Mouse (Mus musculus) CH12.LX (cell line): ENCODE measurements around the gene Ulk4. TPM values are rescaled to one million over a fixed set of nuclear protein-coding genes. Genes with fewer than 3 reads are reported as not detected.

ENCODE experiments used
- DNase-seq: peaks from one replicate; pipeline ENCODE4 v3.0.0-alpha.2; 2013; ENCODE audit errors: extremely low read depth
- H3K27ac ChIP-seq: 2 replicates; pipeline ENCODE4 v1.5.1; 2012; ENCODE audit warnings: low read depth, mild to moderate bottlenecking, control low read depth, moderate library complexity; ENCODE audit not compliant: insufficient read depth
- H3K27me3 ChIP-seq: replicated peaks from 2 replicates; pipeline ENCODE3; 2012; ENCODE audit warnings: inconsistent platforms
- H3K36me3 ChIP-seq, 2 experiments: replicated peaks in 1 of 2; 2 replicates each; pipeline versions ENCODE3 to v1.6.1; 2012; ENCODE audit warnings: inconsistent platforms in 1 of 2, low read length in 1 of 2, mild to moderate bottlenecking in 1 of 2, mixed read lengths in 1 of 2, moderate library complexity in 1 of 2; ENCODE audit not compliant: control insufficient read depth in 1 of 2, insufficient read depth in 1 of 2
- H3K4me1 ChIP-seq, 2 experiments: 2 replicates each; pipeline ENCODE4 v1.6.1; 2012; ENCODE audit warnings: inconsistent platforms in 1 of 2, moderate library complexity in 1 of 2; ENCODE audit not compliant: insufficient read depth in 2 of 2, control insufficient read depth in 1 of 2
- H3K4me2 ChIP-seq: 2 replicates; pipeline ENCODE4 v1.6.1; 2012; ENCODE audit warnings: low read depth, mild to moderate bottlenecking, control low read depth; ENCODE audit not compliant: poor library complexity, insufficient read depth, severe bottlenecking
- H3K4me3 ChIP-seq, 3 experiments: fragments of 150-350 bp in 1 of 3; sonication (generic) in 1 of 3; replicated peaks in 1 of 3; 2 replicates each; pipeline versions ENCODE3 to v1.5.1; 2011 to 2012; ENCODE audit warnings: low read depth in 2 of 3, low read length in 2 of 3, mild to moderate bottlenecking in 2 of 3, moderate library complexity in 2 of 3, control low read depth in 1 of 3, improper control_type of control experiment in 1 of 3, inconsistent platforms in 1 of 3, mixed read lengths in 1 of 3; ENCODE audit not compliant: poor library complexity in 1 of 3
- H3K79me2 ChIP-seq: replicated peaks from 2 replicates; pipeline ENCODE4 v1.6.1; 2012; ENCODE audit warnings: mild to moderate bottlenecking, moderate library complexity; ENCODE audit not compliant: control insufficient read depth, poor library complexity, insufficient read depth, severe bottlenecking; ENCODE audit errors: extremely low read depth
- H3K9ac ChIP-seq: 2 replicates; pipeline ENCODE4 v1.6.1; 2012; ENCODE audit warnings: low read depth, mild to moderate bottlenecking, control low read depth, moderate library complexity; ENCODE audit not compliant: insufficient read depth
- H3K9me3 ChIP-seq: replicated peaks from 2 replicates; pipeline ENCODE3; 2012; ENCODE audit warnings: low read length, inconsistent platforms, mixed read lengths
- BHLHE40 ChIP-seq: IDR thresholded peaks from 2 replicates; pipeline ENCODE4 v1.6.1; 2011; ENCODE audit warnings: mild to moderate bottlenecking, low read depth, low read length, improper control_type of control experiment
- CHD2 ChIP-seq: IDR thresholded peaks from 2 replicates; pipeline ENCODE4 v1.6.1; 2011; ENCODE audit warnings: low read length, improper control_type of control experiment
- CTCF ChIP-seq, 2 experiments: IDR thresholded peaks in 1 of 2; conservative IDR thresholded peaks in 1 of 2; 2 replicates each; pipeline ENCODE4 v1.5.1; 2011 to 2012; ENCODE audit warnings: low read depth in 2 of 2, low read length in 2 of 2, improper control_type of control experiment in 1 of 2, inconsistent platforms in 1 of 2, mild to moderate bottlenecking in 1 of 2, moderate library complexity in 1 of 2
- IRF4 ChIP-seq: IDR thresholded peaks from 2 replicates; pipeline ENCODE4 v1.6.1; 2014; ENCODE audit warnings: low read depth, mild to moderate bottlenecking, inconsistent platforms, low read length, improper control_type of control experiment
- KAT2A ChIP-seq: IDR thresholded peaks from 2 replicates; pipeline ENCODE4 v1.6.1; 2012; ENCODE audit warnings: low read length, improper control_type of control experiment, inconsistent platforms; ENCODE audit not compliant: insufficient replicate concordance
- MAFK ChIP-seq: IDR thresholded peaks from 2 replicates; pipeline ENCODE4 v1.6.1; 2011; ENCODE audit warnings: low read length, improper control_type of control experiment; ENCODE audit not compliant: insufficient replicate concordance
- MAX ChIP-seq: IDR thresholded peaks from 2 replicates; pipeline ENCODE4 v1.6.1; 2011; ENCODE audit warnings: low read length, improper control_type of control experiment
- MEF2A ChIP-seq: IDR thresholded peaks from 2 replicates; pipeline ENCODE4 v1.6.1; 2014; ENCODE audit warnings: low read depth, mild to moderate bottlenecking, inconsistent platforms, low read length, improper control_type of control experiment, borderline replicate concordance
- NRF1 ChIP-seq: IDR thresholded peaks from 2 replicates; pipeline ENCODE4 v1.6.1; 2014; ENCODE audit warnings: low read depth, mild to moderate bottlenecking, inconsistent platforms, low read length, improper control_type of control experiment, moderate library complexity
- PAX5 ChIP-seq: IDR thresholded peaks from 2 replicates; pipeline ENCODE4 v1.6.1; 2012; ENCODE audit warnings: low read length, inconsistent platforms, mixed read lengths
- POLR2A ChIP-seq: IDR thresholded peaks from 2 replicates; pipeline ENCODE4 v1.6.1; 2011; ENCODE audit warnings: low read depth, mild to moderate bottlenecking, improper control_type of control experiment, low read length
- RCOR1 ChIP-seq: conservative IDR thresholded peaks from 2 replicates; pipeline ENCODE4 v1.6.1; 2012; ENCODE audit warnings: low read depth, mild to moderate bottlenecking, inconsistent platforms, low read length, improper control_type of control experiment
- SMC3 ChIP-seq: IDR thresholded peaks from 2 replicates; pipeline ENCODE4 v1.6.1; 2011; ENCODE audit warnings: low read depth, low read length, improper control_type of control experiment
- TBP ChIP-seq: conservative IDR thresholded peaks from 2 replicates; pipeline ENCODE4 v1.6.1; 2011; ENCODE audit warnings: low read depth, low read length, improper control_type of control experiment
- TCF12 ChIP-seq: IDR thresholded peaks from 2 replicates; pipeline ENCODE4 v1.6.1; 2014; ENCODE audit warnings: low read depth, mild to moderate bottlenecking, inconsistent platforms, low read length, improper control_type of control experiment
- UBTF ChIP-seq: IDR thresholded peaks from 2 replicates; pipeline ENCODE4 v1.6.1; 2012; ENCODE audit warnings: low read depth, mild to moderate bottlenecking, inconsistent platforms, low read length, improper control_type of control experiment, moderate library complexity
- USF1 ChIP-seq: IDR thresholded peaks from 2 replicates; pipeline ENCODE4 v1.6.1; 2014; ENCODE audit warnings: low read depth, mild to moderate bottlenecking, inconsistent platforms, low read length, improper control_type of control experiment
- USF2 ChIP-seq: conservative IDR thresholded peaks from 2 replicates; pipeline ENCODE4 v1.6.1; 2011; ENCODE audit warnings: low read depth, low read length, improper control_type of control experiment
- ZC3H11A ChIP-seq: IDR thresholded peaks from 2 replicates; pipeline ENCODE4 v1.6.1; 2012; ENCODE audit warnings: low read depth, mild to moderate bottlenecking, inconsistent platforms, low read length, improper control_type of control experiment
- ZKSCAN1 ChIP-seq: IDR thresholded peaks from 2 replicates; pipeline ENCODE4 v1.6.1; 2012; ENCODE audit warnings: low read depth, inconsistent platforms, low read length, improper control_type of control experiment, borderline replicate concordance
- ZNF384 ChIP-seq: IDR thresholded peaks from 2 replicates; pipeline ENCODE4 v1.6.1; 2012; ENCODE audit warnings: low read depth, low read length, improper control_type of control experiment, inconsistent platforms
- dilution Hi-C: fragments of 300-500 bp; cut with MboI; formaldehyde crosslinking; loops from 2 replicates; pipeline ENCODE4 v1.14.3; 2020; ENCODE audit warnings: low sequenced_read_pairs; ENCODE audit not compliant: extremely low pct_unique_long_range_greater_than_20kb, extremely low pct_ligation_motif_present
- in situ Hi-C: fragments of 300-500 bp; cut with MboI; formaldehyde crosslinking; loops from 3 replicates; pipeline ENCODE4 v1.14.3; 2019; ENCODE audit warnings: low sequenced_read_pairs, low pct_ligation_motif_present, low pct_unique_long_range_greater_than_20kb, mixed read lengths
- polyA plus RNA-seq: library from polyadenylated mRNA; unstranded; fragments of >175 nt; gene quantifications from 2 replicates; pipeline ENCODE4 v1.2.1, GENCODE M21; 2012; ENCODE audit warnings: low read depth; ENCODE audit not compliant: insufficient read length
- total RNA-seq, 2 experiments: library from RNA; depleted of rRNA; stranded (reverse); fragments of 300-350 nt in 1 of 2; fragments of >200 nt in 1 of 2; gene quantifications; 2 replicates each; pipeline ENCODE4 v1.2.3; 2012 to 2014

The Ulk4 gene
- total and polyA plus RNA-seq, 3 experiments, result 1.6 to 25.8 (median 18.5) TPM

DNA sequence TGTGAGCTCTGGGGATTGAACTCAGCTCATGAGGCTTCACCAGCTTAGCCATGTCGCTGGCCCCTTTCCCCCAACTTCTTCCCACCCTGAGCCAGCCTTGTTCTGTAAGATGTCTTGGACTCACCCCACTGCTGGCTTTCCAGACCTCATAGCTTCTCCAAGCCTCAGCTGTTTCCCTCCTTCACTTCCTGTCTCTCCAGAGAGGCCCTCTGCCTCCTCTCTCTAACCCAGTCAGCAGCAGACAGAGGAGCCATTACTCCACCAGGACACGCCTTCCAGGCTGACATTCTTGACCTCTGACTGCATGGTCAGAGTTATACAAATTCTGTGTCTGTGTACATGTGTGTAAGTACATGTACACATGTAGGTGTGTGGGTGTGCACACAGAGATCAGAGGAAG lies 43.4 kb upstream of the Ulk4 start:
- dilution Hi-C loops (no loop called here), in situ Hi-C loops (no loop called here)
- Histone ChIP-seq H3K9me3 (peaks cover 8% of the 10 kb centered on the region), H3K36me3 (peaks cover 12 to 41% of the 10 kb centered on the region in 2 experiments), H3K27ac (0 out of 2 replicates have a peak overlapping the region, but pooled peaks have one; percentile 6), H3K27me3 (no peaks in the 10 kb centered on the region), H3K4me3 (no peak overlapping the region), H3K79me2 (peaks cover 10% of the 10 kb centered on the region), H3K9ac (no peak overlapping the region), H3K4me2 (no peak overlapping the region), H3K4me1 (peaks cover 16 to 33% of the 10 kb centered on the region in 2 experiments)
- DNase-seq, result no peak
- TF ChIP-seq CHD2 (0 out of 2 replicates have a peak, but pooled peaks have one; percentile 41), POLR2A (no peak), TCF12 (no peak), ZKSCAN1 (no peak), CTCF (conservative IDR thresholded peaks at IDR 0.05 in 1 of 2, IDR thresholded peaks at IDR 0.05 in 1 of 2; ENCODE audit: low read depth in 2 of 2, low read length in 2 of 2) (no peak), BHLHE40 (no peak), ZNF384 (no peak), MAX (no peak)

DNA sequence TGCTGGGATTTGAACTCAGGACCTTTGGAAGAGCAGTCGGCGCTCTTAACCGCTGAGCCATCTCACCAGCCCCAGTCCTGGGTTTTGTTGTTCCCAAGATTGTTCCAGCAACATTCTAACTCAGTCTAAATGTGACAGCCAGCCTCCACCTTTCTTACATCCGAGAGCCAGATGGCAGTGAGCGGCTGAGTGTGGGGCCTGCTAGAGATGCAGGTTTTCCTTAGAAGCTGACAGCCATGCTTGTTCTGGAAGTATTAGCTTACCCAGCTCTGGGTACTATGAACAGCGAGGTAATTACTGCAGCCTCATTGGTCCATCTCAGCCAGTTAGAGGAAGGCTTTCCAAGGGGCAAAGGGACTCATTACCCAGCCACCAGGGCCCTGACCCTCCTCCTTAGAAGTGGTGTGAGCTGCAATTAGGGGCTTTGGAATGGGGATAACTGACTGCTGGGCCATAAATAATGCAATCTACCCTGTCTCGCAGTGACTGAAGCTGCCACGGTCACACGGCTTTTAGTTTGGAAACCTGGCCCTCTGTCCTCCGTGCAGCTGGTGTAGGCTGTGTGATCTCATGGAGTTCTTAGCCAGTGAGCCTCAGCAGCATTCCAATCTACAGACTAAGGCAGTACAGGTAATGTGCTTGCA lies 42.4 kb upstream of the Ulk4 start:
- no peak overlapping the region for H3K9ac ChIP-seq
- H3K4me1 ChIP-seq, result peaks cover 20 to 37% of the 10 kb centered on the region in 2 experiments
- peaks cover 12 to 42% of the 10 kb centered on the region in 2 experiments for H3K36me3 ChIP-seq
- peaks cover 13% of the 10 kb centered on the region for H3K79me2 ChIP-seq
- in situ Hi-C loops (no loop called here), dilution Hi-C loops (no loop called here)
- H3K9me3 ChIP-seq, result peaks cover 8% of the 10 kb centered on the region
- no peak for DNase-seq
- H3K27ac ChIP-seq, result no peak overlapping the region
- TF ChIP-seq MAX, result no peak
- TF ChIP-seq TBP, result no peak
- TF ChIP-seq ZNF384, result no peak
- TF ChIP-seq MAFK, result no peak
- TF ChIP-seq USF1, result no peak
- no peak for TF ChIP-seq POLR2A
- TF ChIP-seq KAT2A, result no peak
- no peak for TF ChIP-seq RCOR1
- no peak for TF ChIP-seq NRF1
- TF ChIP-seq USF2, result no peak
- no peak for TF ChIP-seq PAX5
- TF ChIP-seq SMC3, result no peak
- TF ChIP-seq MEF2A, result no peak
- TF ChIP-seq UBTF, result no peak
- no peak for TF ChIP-seq IRF4
- no peak for TF ChIP-seq CTCF (conservative IDR thresholded peaks at IDR 0.05 in 1 of 2, IDR thresholded peaks at IDR 0.05 in 1 of 2; ENCODE audit: low read depth in 2 of 2, low read length in 2 of 2)
- TF ChIP-seq ZC3H11A, result no peak
- H3K4me3 ChIP-seq, result no peak overlapping the region
- no peak overlapping the region for H3K4me2 ChIP-seq
- no peaks in the 10 kb centered on the region for H3K27me3 ChIP-seq
